Mouse (Mus musculus): Measurements from ENCODE around the gene Kif21a. TPM values are rescaled to one million over a fixed set of nuclear protein-coding genes. Genes with fewer than 3 reads are reported as not detected.

Kif21a gene
- 39.9 and 43.0 TPM in 2 replicates for polyA plus RNA-seq (2021; fragmentation: Nextera tagmentation)
- long read RNA-seq, experiment 1, partial matches to known transcripts: 203 of 221 reads
- long read RNA-seq, experiment 1, other reads (novel, unspliced or antisense): 18 of 221 reads
- long read RNA-seq, experiment 2, full-length matches to known transcripts: 2 of 426 reads
- long read RNA-seq, experiment 2, partial matches to known transcripts: 381 of 426 reads
- long read RNA-seq, experiment 2, other reads (novel, unspliced or antisense): 43 of 426 reads

GRCm38 (mm10) chr15:91049496-91050441 is at the start of gene Kif21a:
TSS of gene Kif21a (minus strand) at chr15:91049948.

Other genes starting within 250 kb of the Kif21a start
- 9.7 and 10.6 TPM in 2 replicates for gene Abcd2, start 141.9 kb upstream of the Kif21a start, polyA plus RNA-seq (2021; fragmentation: Nextera tagmentation)
- gene CN725425, start 149.5 kb upstream of the Kif21a start, polyA plus RNA-seq (2021; fragmentation: Nextera tagmentation): 0.09 and 0.11 TPM in 2 replicates

Measured in layer of hippocampus, adult 6 months (tissue).